Mouse (Mus musculus) cortical plate, adult 2 months (tissue): ENCODE measurements at regions not wholly inside any gene's neighbourhood (a gene's known extent, or its start where the extent isn't known, plus 50 kb on each side); places are given as distances from the start of the nearest gene placed in this dataset.

Experiments
- H3K27ac ChIP-seq: fragments of 200-500 bp; 2 replicates; pipeline ENCODE4 v1.5.1; 2012; ENCODE audit warnings: low read length, control low read depth, inconsistent platforms; ENCODE audit not compliant: insufficient read depth
- H3K4me1 ChIP-seq: fragments of 200-500 bp; 2 replicates; pipeline ENCODE4 v1.6.1; 2011; ENCODE audit warnings: low read length; ENCODE audit not compliant: control insufficient read depth, insufficient read depth
- H3K4me3 ChIP-seq: fragments of 200-500 bp; 2 replicates; pipeline ENCODE4 v1.5.1; 2011; ENCODE audit warnings: mild to moderate bottlenecking, low read length, control low read depth; ENCODE audit not compliant: insufficient read depth
- CTCF ChIP-seq: fragments of 200-500 bp; IDR thresholded peaks from 2 replicates; pipeline ENCODE4 v1.5.1; 2011; ENCODE audit warnings: mild to moderate bottlenecking, control low read depth, low read length; ENCODE audit not compliant: insufficient read depth; ENCODE audit errors: extremely low read depth
- POLR2A ChIP-seq: fragments of 200-500 bp; IDR thresholded peaks from 2 replicates; pipeline ENCODE4 v1.6.1; 2011; ENCODE audit warnings: mild to moderate bottlenecking, low read length, control low read depth; ENCODE audit not compliant: insufficient read depth; ENCODE audit errors: extremely low read depth

GRCm38 (mm10) chr8:9095980-9096379 is 405.7 kb upstream of the Arglu1 start:
- no peak overlapping the region for H3K27ac ChIP-seq
- TF ChIP-seq CTCF (no peak), POLR2A (no peak)
- no peaks in the 10 kb centered on the region for H3K4me1 ChIP-seq
- H3K4me3 ChIP-seq = no peak overlapping the region

GRCm38 (mm10) chr8:9094002-9094401 is 403.7 kb upstream of the Arglu1 start:
- no peaks in the 10 kb centered on the region for H3K4me1 ChIP-seq
- no peak overlapping the region for H3K4me3 ChIP-seq
- no peak overlapping the region for H3K27ac ChIP-seq
- TF ChIP-seq POLR2A (no peak), CTCF (no peak)

GRCm38 (mm10) chr8:9093356-9093755 is 403.0 kb upstream of the Arglu1 start:
- H3K4me1 ChIP-seq = no peaks in the 10 kb centered on the region
- no peak overlapping the region for H3K27ac ChIP-seq
- no peak for TF ChIP-seq CTCF
- no peak for TF ChIP-seq POLR2A
- no peak overlapping the region for H3K4me3 ChIP-seq

GRCm38 (mm10) chr8:9072724-9073123 is 382.4 kb upstream of the Arglu1 start:
- no peak for TF ChIP-seq POLR2A
- no peak for TF ChIP-seq CTCF
- no peak overlapping the region for H3K27ac ChIP-seq
- no peak overlapping the region for H3K4me3 ChIP-seq
- no peaks in the 10 kb centered on the region for H3K4me1 ChIP-seq

GRCm38 (mm10) chr8:9072286-9072685 is 382.0 kb upstream of the Arglu1 start:
- no peak overlapping the region for H3K4me3 ChIP-seq
- H3K4me1 ChIP-seq = no peaks in the 10 kb centered on the region
- no peak overlapping the region for H3K27ac ChIP-seq
- no peak for TF ChIP-seq POLR2A
- TF ChIP-seq CTCF = no peak

- TF ChIP-seq CTCF = no peak
- no peak for TF ChIP-seq POLR2A
- Histone ChIP-seq H3K4me3 (no peak overlapping the region), H3K27ac (no peak overlapping the region), H3K4me1 (no peaks in the 10 kb centered on the region)
Observed at GRCm38 (mm10) chr8:9070953-9071352, 380.6 kb upstream of the Arglu1 start.

- TF ChIP-seq POLR2A (no peak), CTCF (no peak)
- no peak overlapping the region for H3K4me3 ChIP-seq
- H3K4me1 ChIP-seq = no peaks in the 10 kb centered on the region
- no peak overlapping the region for H3K27ac ChIP-seq
Observed at GRCm38 (mm10) chr8:9069845-9070244, 379.5 kb upstream of the Arglu1 start.

- TF ChIP-seq CTCF = no peak
- no peak for TF ChIP-seq POLR2A
Observed at GRCm38 (mm10) chr8:9067731-9068130, 377.4 kb upstream of the Arglu1 start.

GRCm38 (mm10) chr8:9060166-9060565 is 369.8 kb upstream of the Arglu1 start:
- TF ChIP-seq POLR2A (no peak), CTCF (no peak)
- H3K27ac ChIP-seq = no peak overlapping the region
- no peak overlapping the region for H3K4me3 ChIP-seq
- peaks cover 1% of the 10 kb centered on the region; the same call in 1 of the 2 replicates for H3K4me1 ChIP-seq

More at GRCm38 (mm10) chr8:9067731-9068130, 377.4 kb upstream of the Arglu1 start:
- Histone ChIP-seq H3K4me1 (no peaks in the 10 kb centered on the region), H3K4me3 (no peak overlapping the region), H3K27ac (no peak overlapping the region)

- no peak overlapping the region for H3K27ac ChIP-seq
- no peak for TF ChIP-seq CTCF
- no peak for TF ChIP-seq POLR2A
- peaks cover 1% of the 10 kb centered on the region; the same call in 1 of the 2 replicates for H3K4me1 ChIP-seq
- H3K4me3 ChIP-seq = no peak overlapping the region
Observed at GRCm38 (mm10) chr8:9055416-9055819, 365.1 kb upstream of the Arglu1 start.
